Mouse (Mus musculus) heart, embryonic 14.5 days (tissue): Measurements from ENCODE around the gene Vmn1r49. TPM values are rescaled to one million over a fixed set of nuclear protein-coding genes. Genes with fewer than 3 reads are reported as not detected.
"Not testable (repeated sequence)": the region's sequence is repeated elsewhere in the genome, so short reads cannot be mapped to it uniquely, and the experiment has no call there.

Source experiments
- ATAC-seq: fragments of 200-750 bp; cut with Nextera tagmentation; 2 replicates; pipeline ENCODE4 v1.8.0; 2017; ENCODE audit warnings: low read depth, moderate TSS enrichment; ENCODE audit not compliant: insufficient number of reproducible peaks, insufficient read depth, low FRiP score
- H3K27ac ChIP-seq, 2 experiments: fragments of 200-500 bp in 1 of 2; fragments of 300-500 bp in 1 of 2; sonication (generic) in 1 of 2; replicated peaks in 1 of 2; 2 replicates each; pipeline ENCODE4 v1.5.1; 2012 to 2014; ENCODE audit warnings: low read depth in 2 of 2, low read length in 2 of 2, control low read depth in 1 of 2, mild to moderate bottlenecking in 1 of 2, mixed read lengths in 1 of 2; ENCODE audit not compliant: control insufficient read depth in 1 of 2, insufficient read depth in 1 of 2
- H3K27me3 ChIP-seq: fragments of 300-500 bp; sonication (generic); 2 replicates; pipeline ENCODE4 v1.6.1; 2014; ENCODE audit warnings: mild to moderate bottlenecking, low read length, control low read depth; ENCODE audit not compliant: control insufficient read depth, insufficient read depth
- H3K36me3 ChIP-seq: fragments of 300-500 bp; sonication (generic); 2 replicates; pipeline ENCODE4 v1.6.1; 2014; ENCODE audit warnings: mild to moderate bottlenecking, control low read depth, low read length, mixed read lengths; ENCODE audit not compliant: control insufficient read depth, insufficient read depth
- H3K4me1 ChIP-seq, 2 experiments: fragments of 200-500 bp in 1 of 2; fragments of 300-500 bp in 1 of 2; sonication (generic) in 1 of 2; 2 replicates each; pipeline ENCODE4 v1.6.1; 2012 to 2014; ENCODE audit warnings: low read length in 2 of 2, control low read depth in 1 of 2, mixed read lengths in 1 of 2; ENCODE audit not compliant: control insufficient read depth in 2 of 2, insufficient read depth in 2 of 2
- H3K4me2 ChIP-seq: fragments of 300-500 bp; sonication (generic); 2 replicates; pipeline ENCODE4 v1.6.1; 2014; ENCODE audit warnings: mild to moderate bottlenecking, low read length
- H3K4me3 ChIP-seq, 2 experiments: fragments of 200-500 bp in 1 of 2; fragments of 300-500 bp in 1 of 2; sonication (generic) in 1 of 2; 2 replicates each; pipeline ENCODE4 v1.5.1; 2012 to 2014; ENCODE audit warnings: low read length in 2 of 2, mild to moderate bottlenecking in 2 of 2, control low read depth in 1 of 2, low read depth in 1 of 2, moderate library complexity in 1 of 2; ENCODE audit not compliant: control insufficient read depth in 1 of 2, insufficient read depth in 1 of 2
- H3K9ac ChIP-seq: fragments of 300-500 bp; sonication (generic); 2 replicates; pipeline ENCODE4 v1.6.1; 2014; ENCODE audit warnings: mild to moderate bottlenecking, low read length
- H3K9me3 ChIP-seq: fragments of 300-500 bp; sonication (generic); 2 replicates; pipeline ENCODE4 v1.6.1; 2016; ENCODE audit warnings: low read length, control low read depth; ENCODE audit not compliant: control insufficient read depth
- WGBS: fragments of 180-500 bp; shearing (Covaris S2); extraction: QIAGEN DNeasy Blood & Tissue Kit; methylation state at CpG from one replicate; pipeline ENCODE4 v1.1.7; 2014; 5-methylcytosine and 5-hydroxymethylcytosine counted together
- polyA plus RNA-seq: library from polyadenylated mRNA; unstranded; fragments of >200 nt; fragmentation: Nextera tagmentation; extraction: Ambion mirVana; gene quantifications from 2 replicates; pipeline ENCODE4 v1.2.1, GENCODE M21; 2014

The Vmn1r49 gene
- not detected in 2 replicates for polyA plus RNA-seq

GRCm38 (mm10) chr6:90078406-90078805 lies at the start of gene Vmn1r49:
Vmn1r49 (minus strand) TSS chr6:90078506.
- H3K36me3 ChIP-seq: no peaks in the 10 kb centered on the region
- no peaks in the 10 kb centered on the region for H3K4me1 ChIP-seq
- H3K4me3 ChIP-seq: no peak within 1 kb of the TSS
- no peak for ATAC-seq
- H3K27me3 ChIP-seq: no peaks in the 10 kb centered on the region
- no peak within 1 kb of the TSS for H3K4me2 ChIP-seq
- H3K27ac ChIP-seq: no peak within 1 kb of the TSS
- 65% methylated on average over 4 of the region's 4 CpGs for WGBS
- no peaks in the 10 kb centered on the region for H3K9me3 ChIP-seq
- H3K9ac ChIP-seq: no peak within 1 kb of the TSS

DNA sequence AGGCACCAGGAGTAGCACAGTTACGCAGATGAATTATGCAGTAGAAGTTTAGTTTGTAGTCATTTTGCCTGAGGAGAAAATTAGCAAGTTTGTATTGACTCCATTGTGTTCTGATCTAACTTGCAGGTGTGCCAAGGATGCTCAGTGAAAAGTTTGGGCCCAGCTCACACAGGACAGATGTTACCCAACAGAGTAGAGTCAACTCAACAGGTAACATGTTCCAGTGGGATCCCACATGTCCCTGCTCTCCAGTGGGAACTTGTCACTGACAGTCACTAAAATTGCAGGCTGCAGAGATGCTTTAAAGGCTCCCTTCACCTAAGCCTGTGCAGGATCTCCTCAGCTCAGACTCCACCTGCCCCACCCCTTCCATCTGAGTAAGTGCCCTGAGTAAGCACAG lies 44.0 kb upstream of the Vmn1r49 start, which contains the start of gene Vmn1r51:
Gene Vmn1r51, plus strand, starts transcription at position 301 of the 400 bp plus-strand sequence.
- H3K4me2 ChIP-seq, H3K27me3 ChIP-seq, H3K9ac ChIP-seq, H3K36me3 ChIP-seq, H3K27ac ChIP-seq, H3K4me3 ChIP-seq, H3K9me3 ChIP-seq, H3K4me1 ChIP-seq, ATAC-seq: not testable (repeated sequence)
- WGBS: 80% methylated on average over 1 of the region's 1 CpGs

- WGBS: 47% methylated on average over 2 of the region's 2 CpGs
- no peak for ATAC-seq
These were observed 22.8 kb upstream of the Vmn1r49 start, which contains the start of gene Vmn1r50 for GRCm38 (mm10) chr6:90101130-90101529. Vmn1r50 (plus strand) TSS chr6:90101430.

DNA sequence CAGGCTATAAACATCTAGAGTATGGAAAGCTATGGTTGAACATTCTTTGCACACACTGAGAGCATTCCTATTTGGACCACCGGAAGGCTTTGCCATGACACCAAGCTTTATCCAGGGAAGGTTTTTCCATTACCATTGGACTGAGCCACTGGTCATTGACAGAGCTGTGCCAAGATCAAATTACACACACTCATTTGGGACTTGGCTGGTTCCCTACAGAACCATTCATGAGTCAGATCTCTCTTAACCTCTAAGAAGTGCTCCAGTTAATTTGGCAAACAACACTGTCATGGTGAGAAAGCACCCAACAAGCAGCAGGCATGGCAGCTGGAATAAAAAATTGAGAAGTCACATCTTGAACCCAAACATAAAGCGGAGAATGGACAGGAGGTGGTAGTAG lies 22.3 kb upstream of the Vmn1r49 start:
- H3K4me2 ChIP-seq: no peak overlapping the region
- no peaks in the 10 kb centered on the region for H3K4me1 ChIP-seq
- H3K36me3 ChIP-seq: no peaks in the 10 kb centered on the region
- H3K27me3 ChIP-seq: no peaks in the 10 kb centered on the region
- no peak overlapping the region for H3K4me3 ChIP-seq
- H3K27ac ChIP-seq: no peak overlapping the region
- 79% methylated on average over 2 of the region's 2 CpGs for WGBS
- ATAC-seq: no peak
- no peak overlapping the region for H3K9ac ChIP-seq
- peaks cover 6% of the 10 kb centered on the region; the same call in 1 of the 2 replicates for H3K9me3 ChIP-seq

More at GRCm38 (mm10) chr6:90101130-90101529, 22.8 kb upstream of the Vmn1r49 start, which contains the start of gene Vmn1r50:
- Histone ChIP-seq H3K4me1 (no peaks in the 10 kb centered on the region), H3K27me3 (no peaks in the 10 kb centered on the region), H3K4me2 (no peak within 1 kb of the TSS), H3K36me3 (no peaks in the 10 kb centered on the region), H3K4me3 (no peak within 1 kb of the TSS), H3K27ac (no peak within 1 kb of the TSS), H3K9ac (no peak within 1 kb of the TSS), H3K9me3 (peaks cover 6% of the 10 kb centered on the region; the same call in 1 of the 2 replicates)

- ATAC-seq, H3K9ac ChIP-seq, H3K4me2 ChIP-seq, H3K27ac ChIP-seq, H3K27me3 ChIP-seq, H3K9me3 ChIP-seq, H3K4me3 ChIP-seq, H3K36me3 ChIP-seq, H3K4me1 ChIP-seq: not testable (repeated sequence)
- no CpG with 5 or more reads among the region's 2 CpGs for WGBS
These were observed 41.6 kb downstream of the Vmn1r49 start, which contains the start of gene Vmn1r48 for GRCm38 (mm10) chr6:90036741-90037140. Vmn1r48 (minus strand) TSS chr6:90036841.

Other genes with a start within 250 kb of the Vmn1r49 start
- not detected in 2 replicates for gene Vmn1r42, start 202.1 kb downstream of the Vmn1r49 start, polyA plus RNA-seq
- not detected in 2 replicates for gene Vmn1r43, start 202.1 kb downstream of the Vmn1r49 start, polyA plus RNA-seq
- not detected in 2 replicates for gene Vmn1r44, start 194.8 kb downstream of the Vmn1r49 start, polyA plus RNA-seq
- not detected in 2 replicates for gene Vmn1r45, start 137.9 kb downstream of the Vmn1r49 start, polyA plus RNA-seq
- not detected in 2 replicates for gene Vmn1r46, start 109.2 kb downstream of the Vmn1r49 start, polyA plus RNA-seq
- not detected in 2 replicates for gene Vmn1r47, start 62.4 kb downstream of the Vmn1r49 start, polyA plus RNA-seq
- not detected in 2 replicates for gene Vmn1r48, start 41.7 kb downstream of the Vmn1r49 start, polyA plus RNA-seq
- gene Vmn1r50, start 22.9 kb upstream of the Vmn1r49 start, polyA plus RNA-seq: not detected in 2 replicates
- not detected in 2 replicates for gene Vmn1r51, start 44.1 kb upstream of the Vmn1r49 start, polyA plus RNA-seq
- not detected in 2 replicates for gene Vmn1r52, start 96.3 kb upstream of the Vmn1r49 start, polyA plus RNA-seq
- not detected in 2 replicates for gene V1ra8, start 124.3 kb upstream of the Vmn1r49 start, polyA plus RNA-seq
- not detected in 2 replicates for gene Vmn1r53, start 145.9 kb upstream of the Vmn1r49 start, polyA plus RNA-seq
- not detected in 2 replicates for gene Vmn1r54, start 167.8 kb upstream of the Vmn1r49 start, polyA plus RNA-seq
- gene BC048671, start 222.7 kb upstream of the Vmn1r49 start, polyA plus RNA-seq: not detected in 2 replicates
- not detected in 2 replicates for gene Chst13, start 246.7 kb upstream of the Vmn1r49 start, polyA plus RNA-seq